Mouse (Mus musculus) cerebellum, postnatal 4 days (tissue): ENCODE data around the gene Pde8b.

ENCODE experiments used
- DNase-seq, 2 experiments: peaks; one replicate each; pipeline ENCODE4 v3.0.0; 2022; ENCODE audit warnings: low spot score in 2 of 2, mixed read lengths in 1 of 2

The Pde8b gene

GRCm38 (mm10) chr13:95081082-95081481, 169.1 kb downstream of the Pde8b start:
- no peak for DNase-seq

GRCm38 (mm10) chr13:95078492-95078891, 171.6 kb downstream of the Pde8b start:
- DNase-seq = no peak

GRCm38 (mm10) chr13:95077688-95078087, 172.4 kb downstream of the Pde8b start:
- no peak for DNase-seq

GRCm38 (mm10) chr13:95076142-95076541, 174.0 kb downstream of the Pde8b start:
- no peak for DNase-seq

- DNase-seq = no peak
These were observed 176.5 kb downstream of the Pde8b start for GRCm38 (mm10) chr13:95073445-95074172.

- DNase-seq = no peak
These were observed 179.9 kb downstream of the Pde8b start for GRCm38 (mm10) chr13:95070268-95070667.

GRCm38 (mm10) chr13:95067854-95068253, 182.3 kb downstream of the Pde8b start:
- no peak for DNase-seq

GRCm38 (mm10) chr13:95063390-95064017, 186.6 kb downstream of the Pde8b start:
- DNase-seq = no peak

GRCm38 (mm10) chr13:95058885-95059284, 191.3 kb downstream of the Pde8b start:
- no peak for DNase-seq

- DNase-seq = no peak
These were observed 193.4 kb downstream of the Pde8b start for GRCm38 (mm10) chr13:95056501-95057280.

GRCm38 (mm10) chr13:95055742-95056388, 194.3 kb downstream of the Pde8b start:
- DNase-seq = no peak

GRCm38 (mm10) chr13:95052421-95052820, 197.7 kb downstream of the Pde8b start:
- DNase-seq = no peak

- DNase-seq = no peak
These were observed 199.7 kb downstream of the Pde8b start for GRCm38 (mm10) chr13:95050398-95050797.

GRCm38 (mm10) chr13:95044108-95044507, 206.0 kb downstream of the Pde8b start:
- DNase-seq = no peak

- no peak for DNase-seq
These were observed 209.9 kb downstream of the Pde8b start for GRCm38 (mm10) chr13:95040140-95040738.

GRCm38 (mm10) chr13:95038200-95038599, 211.9 kb downstream of the Pde8b start:
- DNase-seq = no peak

- DNase-seq = no peak
These were observed 215.4 kb downstream of the Pde8b start for GRCm38 (mm10) chr13:95034715-95035114.

- no peak for DNase-seq
These were observed 216.0 kb downstream of the Pde8b start for GRCm38 (mm10) chr13:95034094-95034493.

GRCm38 (mm10) chr13:95032973-95033372, 217.2 kb downstream of the Pde8b start:
- DNase-seq = no peak

- DNase-seq = no peak
These were observed 217.9 kb downstream of the Pde8b start for GRCm38 (mm10) chr13:95032127-95032831.

- DNase-seq = no peak
These were observed 219.3 kb downstream of the Pde8b start for GRCm38 (mm10) chr13:95030828-95031227.
